Mouse (Mus musculus) limb, embryonic 13.5 days (tissue): ENCODE results near the gene Secisbp2. TPM values are rescaled to one million over a fixed set of nuclear protein-coding genes. Genes with fewer than 3 reads are reported as not detected.

Experiments used
- ATAC-seq: fragments of 200-750 bp; cut with Nextera tagmentation; 2 replicates; pipeline ENCODE4 v1.8.0; 2017; ENCODE audit warnings: low read depth, moderate number of reproducible peaks, moderate TSS enrichment; ENCODE audit not compliant: low FRiP score
- H3K27ac ChIP-seq: fragments of 300-500 bp; sonication (generic); 2 replicates; pipeline ENCODE4 v1.5.1; 2015; ENCODE audit warnings: inconsistent platforms, mild to moderate bottlenecking, moderate library complexity
- H3K27me3 ChIP-seq: fragments of 300-500 bp; sonication (generic); 2 replicates; pipeline ENCODE4 v1.6.1; 2015; ENCODE audit warnings: mild to moderate bottlenecking, inconsistent platforms
- H3K36me3 ChIP-seq: fragments of 300-500 bp; sonication (generic); 2 replicates; pipeline ENCODE4 v1.6.1; 2015; ENCODE audit warnings: inconsistent platforms, mild to moderate bottlenecking, moderate library complexity
- H3K4me1 ChIP-seq: fragments of 300-500 bp; sonication (generic); 2 replicates; pipeline ENCODE4 v1.6.1; 2015; ENCODE audit warnings: inconsistent platforms
- H3K4me2 ChIP-seq: fragments of 300-500 bp; sonication (generic); replicated peaks from 2 replicates; pipeline ENCODE4 v1.6.1; 2015; ENCODE audit warnings: inconsistent platforms, mild to moderate bottlenecking, moderate library complexity
- H3K4me3 ChIP-seq: fragments of 300-500 bp; sonication (generic); 2 replicates; pipeline ENCODE4 v1.5.1; 2015; ENCODE audit warnings: moderate library complexity, mild to moderate bottlenecking, inconsistent platforms
- H3K9ac ChIP-seq: fragments of 300-500 bp; sonication (generic); 2 replicates; pipeline ENCODE4 v1.6.1; 2015; ENCODE audit warnings: mild to moderate bottlenecking, inconsistent platforms
- H3K9me3 ChIP-seq: fragments of 300-500 bp; sonication (generic); 2 replicates; pipeline ENCODE4 v1.6.1; 2016; ENCODE audit warnings: inconsistent platforms
- WGBS: fragments of 180-500 bp; shearing (Covaris S2); methylation state at CpG from one replicate; pipeline ENCODE4 v1.1.7; 2015; 5-methylcytosine and 5-hydroxymethylcytosine counted together
- polyA plus RNA-seq: library from polyadenylated mRNA; unstranded; fragments of >200 nt; fragmentation: Nextera tagmentation; extraction: Ambion mirVana; gene quantifications from 2 replicates; pipeline ENCODE4 v1.2.1, GENCODE M21; 2015

Gene Secisbp2
- polyA plus RNA-seq, 1 experiment from 2014 or later: 33.4 TPM

GRCm38 (mm10) chr13:51703893-51704292 is 52.4 kb downstream of the Secisbp2 start:
- no peak overlapping the region for H3K9ac ChIP-seq
- WGBS: 91% methylated on average over 5 of the region's 5 CpGs
- no peak overlapping the region for H3K4me2 ChIP-seq
- H3K27me3 ChIP-seq: no peaks in the 10 kb centered on the region
- H3K36me3 ChIP-seq: peaks cover 12% of the 10 kb centered on the region
- H3K4me1 ChIP-seq: no peaks in the 10 kb centered on the region
- no peaks in the 10 kb centered on the region for H3K9me3 ChIP-seq
- no peak for ATAC-seq
- no peak overlapping the region for H3K27ac ChIP-seq
- H3K4me3 ChIP-seq: no peak overlapping the region

GRCm38 (mm10) chr13:51705882-51706854 is 54.7 kb downstream of the Secisbp2 start:
- no peaks in the 10 kb centered on the region for H3K27me3 ChIP-seq
- no peak overlapping the region for H3K27ac ChIP-seq
- H3K36me3 ChIP-seq: peaks cover 16% of the 10 kb centered on the region
- no peak overlapping the region for H3K9ac ChIP-seq
- no peaks in the 10 kb centered on the region for H3K9me3 ChIP-seq
- WGBS: 60% methylated on average over 22 of the region's 22 CpGs
- ATAC-seq: no peak
- no peak overlapping the region for H3K4me3 ChIP-seq
- no peaks in the 10 kb centered on the region for H3K4me1 ChIP-seq
- H3K4me2 ChIP-seq: no peak overlapping the region

- H3K36me3 ChIP-seq: peaks cover 9% of the 10 kb centered on the region; the same call in 1 of the 2 replicates
- no peak for ATAC-seq
- H3K9me3 ChIP-seq: no peaks in the 10 kb centered on the region
- no peak overlapping the region for H3K27ac ChIP-seq
- no peaks in the 10 kb centered on the region for H3K27me3 ChIP-seq
- H3K4me1 ChIP-seq: no peaks in the 10 kb centered on the region
- 85% methylated on average over 7 of the region's 7 CpGs for whole genome bisulfite sequencing
- no peak overlapping the region for H3K4me3 ChIP-seq
- no peak overlapping the region for H3K4me2 ChIP-seq
- H3K9ac ChIP-seq: no peak overlapping the region
Measured at GRCm38 (mm10) chr13:51710738-51711137, 59.2 kb downstream of the Secisbp2 start.

GRCm38 (mm10) chr13:51712022-51712421 is 60.5 kb downstream of the Secisbp2 start:
- no peak overlapping the region for H3K4me2 ChIP-seq
- no peak overlapping the region for H3K4me3 ChIP-seq
- H3K9ac ChIP-seq: no peak overlapping the region
- H3K36me3 ChIP-seq: peaks cover 9% of the 10 kb centered on the region; the same call in 1 of the 2 replicates
- H3K27me3 ChIP-seq: no peaks in the 10 kb centered on the region
- no peaks in the 10 kb centered on the region for H3K4me1 ChIP-seq
- 91% methylated on average over 8 of the region's 8 CpGs for WGBS
- ATAC-seq: no peak
- no peak overlapping the region for H3K27ac ChIP-seq
- H3K9me3 ChIP-seq: no peaks in the 10 kb centered on the region

- H3K36me3 ChIP-seq: peaks cover 10% of the 10 kb centered on the region
- no peaks in the 10 kb centered on the region for H3K27me3 ChIP-seq
- WGBS: 74% methylated on average over 8 of the region's 8 CpGs
- H3K27ac ChIP-seq: no peak overlapping the region
- H3K4me2 ChIP-seq: no peak overlapping the region
- no peaks in the 10 kb centered on the region for H3K9me3 ChIP-seq
- no peak overlapping the region for H3K4me3 ChIP-seq
- no peak overlapping the region for H3K9ac ChIP-seq
- H3K4me1 ChIP-seq: no peaks in the 10 kb centered on the region
- no peak for ATAC-seq
Measured at GRCm38 (mm10) chr13:51716350-51717263, 65.1 kb downstream of the Secisbp2 start.

- no peaks in the 10 kb centered on the region for H3K27me3 ChIP-seq
- H3K36me3 ChIP-seq: peaks cover 10% of the 10 kb centered on the region
- H3K27ac ChIP-seq: no peak overlapping the region
- no peak overlapping the region for H3K4me2 ChIP-seq
- no peaks in the 10 kb centered on the region for H3K9me3 ChIP-seq
- no peak for ATAC-seq
- WGBS: 83% methylated on average over 3 of the region's 3 CpGs
- no peaks in the 10 kb centered on the region for H3K4me1 ChIP-seq
- no peak overlapping the region for H3K9ac ChIP-seq
- no peak overlapping the region for H3K4me3 ChIP-seq
Measured at GRCm38 (mm10) chr13:51719256-51719655, 67.8 kb downstream of the Secisbp2 start.

- Histone ChIP-seq H3K4me1 (peaks cover 4% of the 10 kb centered on the region; the same call in 1 of the 2 replicates), H3K9ac (no peak overlapping the region), H3K27me3 (no peaks in the 10 kb centered on the region), H3K4me2 (no peak overlapping the region), H3K9me3 (no peaks in the 10 kb centered on the region), H3K27ac (no peak overlapping the region), H3K4me3 (no peak overlapping the region), H3K36me3 (peaks cover 7% of the 10 kb centered on the region)
- ATAC-seq: no peak
- WGBS: 84% methylated on average over 4 of the region's 4 CpGs
Measured at GRCm38 (mm10) chr13:51720556-51720955, 69.1 kb downstream of the Secisbp2 start.

GRCm38 (mm10) chr13:51723114-51723513 is 71.6 kb downstream of the Secisbp2 start:
- no peak overlapping the region for H3K27ac ChIP-seq
- WGBS: 67% methylated on average over 5 of the region's 5 CpGs
- no peaks in the 10 kb centered on the region for H3K27me3 ChIP-seq
- no peak overlapping the region for H3K4me3 ChIP-seq
- H3K4me2 ChIP-seq: no peak overlapping the region
- no peak overlapping the region for H3K9ac ChIP-seq
- peaks cover 12% of the 10 kb centered on the region for H3K4me1 ChIP-seq
- peaks cover 7% of the 10 kb centered on the region for H3K36me3 ChIP-seq
- no peak for ATAC-seq
- H3K9me3 ChIP-seq: no peaks in the 10 kb centered on the region

- 80% methylated on average over 6 of the region's 6 CpGs for WGBS
- Histone ChIP-seq H3K27ac (no peak overlapping the region), H3K36me3 (0 out of 2 replicates have a peak, but pooled peaks cover 2% of the 10 kb centered on the region), H3K27me3 (no peaks in the 10 kb centered on the region), H3K4me3 (no peak overlapping the region), H3K4me1 (peaks cover 22% of the 10 kb centered on the region), H3K9me3 (no peaks in the 10 kb centered on the region), H3K9ac (no peak overlapping the region), H3K4me2 (no peak overlapping the region)
- ATAC-seq: no peak
Measured at GRCm38 (mm10) chr13:51724566-51724965, 73.1 kb downstream of the Secisbp2 start.

GRCm38 (mm10) chr13:51725446-51725845 is 73.9 kb downstream of the Secisbp2 start:
- Histone ChIP-seq H3K27ac (no peak overlapping the region), H3K36me3 (no peaks in the 10 kb centered on the region)
- WGBS: 74% methylated on average over 7 of the region's 7 CpGs

GRCm38 (mm10) chr13:51725926-51726574 is 74.6 kb downstream of the Secisbp2 start:
- Histone ChIP-seq H3K4me2 (no peak overlapping the region), H3K27ac (no peak overlapping the region), H3K4me1 (peaks cover 33% of the 10 kb centered on the region), H3K9me3 (no peaks in the 10 kb centered on the region), H3K36me3 (no peaks in the 10 kb centered on the region), H3K9ac (no peak overlapping the region), H3K27me3 (no peaks in the 10 kb centered on the region), H3K4me3 (no peak overlapping the region)
- ATAC-seq: no peak
- WGBS: 32% methylated on average over 8 of the region's 8 CpGs

More at GRCm38 (mm10) chr13:51725446-51725845, 73.9 kb downstream of the Secisbp2 start:
- H3K4me1 ChIP-seq: peaks cover 31% of the 10 kb centered on the region
- no peaks in the 10 kb centered on the region for H3K27me3 ChIP-seq
- H3K9ac ChIP-seq: no peak overlapping the region
- H3K4me3 ChIP-seq: no peak overlapping the region
- H3K9me3 ChIP-seq: no peaks in the 10 kb centered on the region
- ATAC-seq: no peak
- no peak overlapping the region for H3K4me2 ChIP-seq
